Mouse (Mus musculus) spleen, postnatal 4 days (tissue): ENCODE measurements around the gene Krt14.

ENCODE experiments used
- DNase-seq, 2 experiments: peaks; one replicate each; pipeline ENCODE4 v3.0.0; 2022; ENCODE audit warnings: low spot score in 2 of 2

Gene Krt14

DNA sequence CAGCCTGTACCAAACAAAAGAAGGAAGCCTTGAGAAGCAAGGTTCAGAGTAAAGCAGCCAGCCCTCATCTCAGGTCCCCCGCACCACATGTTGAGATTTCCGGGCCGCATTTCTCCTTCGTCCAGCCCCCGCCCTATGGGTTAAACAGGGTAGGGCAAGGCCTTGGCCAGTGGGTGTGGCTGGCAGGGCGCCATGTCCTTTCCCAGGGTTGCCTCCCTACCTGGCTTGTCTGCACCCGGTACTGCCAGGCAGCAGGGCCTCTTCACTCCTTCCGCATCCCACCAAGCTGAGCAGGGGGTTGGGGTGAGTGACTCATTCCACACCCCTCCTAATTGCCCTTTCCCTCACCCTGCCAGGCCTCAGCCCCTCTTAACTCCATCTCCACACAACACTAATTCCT is 39.3 kb downstream of the Krt14 start:
- DNase-seq = no peak

DNA sequence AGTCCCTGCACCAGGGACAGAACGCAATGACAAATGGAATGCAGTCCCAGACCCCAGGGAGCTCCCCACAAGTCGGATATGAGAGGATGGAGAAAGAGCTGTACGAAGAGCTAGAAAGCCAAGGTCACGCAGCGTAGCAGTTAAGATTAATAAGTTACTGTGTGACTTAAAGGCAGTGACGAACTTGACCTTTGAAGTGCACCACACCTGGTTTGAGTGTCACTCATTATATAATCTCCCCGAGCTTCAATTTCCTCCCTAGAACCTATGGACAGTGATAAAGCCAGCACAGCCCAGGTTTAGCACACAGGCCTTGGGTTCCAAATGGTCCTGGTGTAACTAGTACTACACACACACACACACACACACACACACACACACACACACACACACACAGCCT is 43.0 kb downstream of the Krt14 start:
- no peak for DNase-seq

DNA sequence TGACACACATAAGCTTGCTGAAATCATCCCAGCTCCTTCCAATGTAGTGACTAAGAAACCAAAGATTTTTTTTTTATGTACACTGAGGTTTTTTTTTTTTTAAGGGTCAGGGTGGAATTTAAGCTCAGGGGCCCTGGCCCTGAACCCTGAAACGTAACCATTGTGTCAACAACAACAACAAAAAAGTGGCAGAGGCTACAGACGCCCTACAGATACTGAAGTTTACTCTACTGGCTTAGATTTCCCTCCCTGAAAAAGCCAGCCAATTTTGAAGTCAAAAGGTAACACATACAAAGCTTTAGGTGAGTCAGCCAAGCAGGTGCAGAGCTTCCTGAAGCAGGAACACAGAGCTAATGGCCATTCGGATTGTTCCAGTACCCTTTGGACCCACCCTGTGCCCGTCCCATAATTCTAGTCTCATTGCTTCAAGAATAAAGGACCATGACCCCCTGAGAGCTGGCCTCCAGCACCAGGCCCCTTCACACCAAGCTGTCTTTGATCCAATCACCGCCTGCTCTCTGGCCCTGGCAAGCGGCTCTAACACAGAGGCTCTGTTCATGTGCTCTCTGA is 49.4 kb downstream of the Krt14 start:
- no peak for DNase-seq

DNA sequence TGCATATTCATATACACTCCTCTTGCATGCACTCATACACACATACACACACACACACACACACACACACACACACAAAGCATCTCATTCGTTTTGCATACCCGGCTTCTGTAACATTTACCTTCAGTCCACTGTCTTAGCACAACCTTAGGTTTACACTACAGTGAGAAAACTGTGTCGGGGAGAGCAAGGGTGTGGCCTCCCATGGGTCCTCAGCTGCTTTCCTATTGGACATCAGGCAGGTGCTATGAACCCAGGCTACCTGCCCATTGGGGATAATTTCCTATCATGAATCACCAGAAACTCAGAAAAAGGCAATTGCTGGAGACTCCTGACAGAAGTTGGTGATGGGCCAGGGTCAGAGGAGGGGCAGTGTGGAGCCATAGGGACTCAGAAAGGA is 50.0 kb downstream of the Krt14 start:
- DNase-seq = no peak

DNA sequence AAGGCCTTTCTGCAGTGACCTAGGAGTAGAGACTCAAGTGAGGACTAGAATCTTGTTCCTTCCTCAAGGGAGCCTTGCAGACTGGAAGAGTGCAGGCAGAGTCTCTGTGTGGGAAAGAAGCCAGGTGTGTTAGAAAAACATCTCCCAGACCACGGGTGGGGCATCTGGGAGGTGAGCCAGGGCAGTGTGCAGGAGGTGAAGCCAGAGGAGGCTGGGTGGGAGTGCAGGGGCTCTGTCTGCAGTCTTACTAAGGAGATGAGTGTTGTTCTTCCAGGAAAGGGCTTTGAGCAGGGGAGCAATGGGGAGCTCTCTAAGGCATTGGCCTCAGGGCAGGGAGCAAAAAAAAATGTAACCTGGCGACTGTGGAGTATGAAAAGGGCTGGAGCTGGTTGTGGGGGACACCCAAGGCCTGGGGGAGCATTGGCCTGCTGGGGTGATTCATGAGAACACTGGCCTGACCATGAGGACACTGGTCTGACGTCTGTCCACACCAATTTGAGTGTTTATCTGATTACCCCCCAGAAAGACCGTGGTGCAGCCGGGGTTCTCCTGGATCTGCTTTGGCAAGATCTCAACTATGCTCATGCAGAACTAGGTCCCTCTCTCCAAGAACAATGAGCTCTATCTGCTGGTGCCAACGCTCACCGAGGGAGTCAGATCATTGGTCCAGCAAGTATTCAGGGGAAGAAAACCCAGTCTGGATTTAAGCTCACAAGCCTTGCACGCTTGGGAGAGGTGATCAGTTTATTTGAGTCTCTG is 51.7 kb downstream of the Krt14 start:
- no peak for DNase-seq
